Mouse (Mus musculus): ENCODE results near the gene Tmem72. TPM values are rescaled to one million over a fixed set of nuclear protein-coding genes. Genes with fewer than 3 reads are reported as not detected.

The Tmem72 gene
- polyA plus RNA-seq (2012; rRNA removed): under 0.01 and 0.04 TPM in 2 replicates

DNA sequence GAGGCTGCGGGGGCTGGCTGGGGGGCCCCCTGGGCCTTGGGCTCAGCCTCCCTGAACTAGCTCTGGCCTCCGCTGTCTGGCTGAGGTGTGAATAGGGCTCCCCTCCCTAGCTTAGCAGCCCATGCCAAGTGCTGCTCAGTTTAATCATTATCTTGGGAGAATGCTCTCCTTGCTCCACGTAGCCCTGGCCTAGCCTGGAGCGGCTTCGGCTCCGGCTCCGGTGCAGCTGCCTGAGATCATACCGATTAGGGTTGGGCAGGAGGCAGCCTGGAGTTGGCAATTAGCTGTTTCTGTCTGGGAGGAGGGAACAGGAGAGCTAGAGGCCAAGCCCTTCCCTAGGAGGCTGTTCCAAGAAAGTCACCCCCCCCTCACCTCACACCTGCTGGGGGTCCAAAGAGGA, at the start of gene Tmem72:
TSS of gene Tmem72 (minus strand) at position 248 of the 400 bp plus-strand sequence.

DNA sequence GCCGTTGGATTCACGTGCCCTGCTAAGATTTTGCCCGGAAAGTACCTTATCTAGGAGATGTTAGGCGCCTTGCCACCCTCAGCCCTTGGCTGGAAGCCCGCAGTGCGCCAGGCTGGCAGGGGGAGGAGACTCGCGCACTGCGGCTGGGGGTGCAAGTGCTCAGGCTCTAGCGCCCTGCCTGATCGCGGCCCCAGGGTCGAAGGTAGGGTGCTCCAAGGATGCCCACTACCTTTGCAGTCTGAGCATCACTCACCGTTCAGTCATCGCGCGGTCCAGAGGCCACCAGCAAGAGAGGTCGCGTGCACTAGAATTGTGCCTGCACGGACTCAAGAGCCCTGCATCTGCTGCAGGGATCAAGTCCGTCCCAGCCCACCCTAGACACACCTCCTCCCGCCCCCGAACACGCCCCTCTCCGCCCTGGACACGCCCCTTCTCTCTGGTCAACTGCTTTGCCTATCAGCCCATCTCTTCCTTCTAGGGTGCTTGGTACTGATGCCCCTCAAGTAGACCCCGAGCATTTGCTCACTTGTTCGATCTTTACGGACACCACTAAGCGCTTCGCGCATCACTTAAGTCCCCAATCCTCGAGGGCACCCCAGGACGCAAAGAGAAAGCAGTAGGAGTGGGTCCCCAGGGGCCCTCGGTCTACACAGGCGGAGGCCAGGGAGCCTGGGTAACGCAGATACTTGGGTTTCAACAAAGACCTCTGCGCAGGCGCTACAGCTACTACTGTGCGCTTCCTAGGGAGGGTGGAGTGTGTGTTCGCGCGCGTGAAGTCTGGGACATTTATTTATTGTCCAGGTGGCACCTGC, 43.0 kb downstream of the Tmem72 start, which contains the start of gene Rassf4:
TSS of gene Rassf4 (minus strand) at position 482 of the 812 bp plus-strand sequence.

DNA sequence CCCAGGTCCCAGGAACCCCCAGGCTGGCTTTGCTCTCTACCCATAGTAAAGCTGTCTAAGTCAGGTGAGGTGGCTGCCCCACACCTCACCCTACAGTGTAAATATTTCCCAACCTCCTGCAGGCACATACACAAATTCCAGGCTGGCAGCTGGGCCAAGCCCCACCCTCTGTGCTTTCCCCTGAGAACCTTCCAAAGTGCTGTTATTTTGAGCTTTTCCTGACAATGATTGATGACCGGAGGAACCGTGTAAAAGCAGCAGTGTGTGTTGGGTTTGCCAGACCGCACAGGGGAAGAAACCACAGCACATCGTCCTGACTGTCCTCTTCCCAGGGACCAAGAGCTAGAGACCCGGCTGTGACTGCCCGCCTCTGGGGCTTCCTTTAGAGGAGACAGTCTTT, 66.3 kb downstream of the Tmem72 start, which contains the start of gene Depp1:
TSS of gene Depp1 (plus strand) at position 204 of the 400 bp plus-strand sequence.

Other genes with a start within 250 kb of the Tmem72 start
- gene Olfr211, start 227.8 kb downstream of the Tmem72 start, polyA plus RNA-seq (2012; rRNA removed): not detected in 2 replicates
- gene Olfr212, start 210.4 kb downstream of the Tmem72 start, polyA plus RNA-seq (2012; rRNA removed): not detected in 2 replicates
- gene Olfr213, start 178.5 kb downstream of the Tmem72 start, polyA plus RNA-seq (2012; rRNA removed): not detected in 2 replicates
- gene Gm5580, start 165.8 kb downstream of the Tmem72 start, polyA plus RNA-seq (2012; rRNA removed): 0.03 and 0.04 TPM in 2 replicates
- not detected in 2 replicates for gene Olfr214, start 162.7 kb downstream of the Tmem72 start, polyA plus RNA-seq (2012; rRNA removed)
- gene Olfr215, start 132.7 kb downstream of the Tmem72 start, polyA plus RNA-seq (2012; rRNA removed): not detected in 2 replicates
- 19.6 and 20.7 TPM in 2 replicates for gene Zfp422, start 87.9 kb downstream of the Tmem72 start, polyA plus RNA-seq (2012; rRNA removed)
- gene Depp1, start 66.3 kb downstream of the Tmem72 start, polyA plus RNA-seq (2012; rRNA removed): 110 and 114 TPM in 2 replicates
- 3.0 and 3.4 TPM in 2 replicates for gene Rassf4, start 43.0 kb downstream of the Tmem72 start, polyA plus RNA-seq (2012; rRNA removed)